Mouse (Mus musculus): ENCODE data around the gene Cysltr1.

The Cysltr1 gene

GRCm38 (mm10) chrX:106603386-106603785 is at the start of gene Cysltr1:
Gene Cysltr1 (minus strand): TSS chrX:106603679.
- no peak for DNase-seq (ENCODE audit: low read depth, low spot score)

- no peak for DNase-seq (ENCODE audit: low read depth, low spot score)
Observed at GRCm38 (mm10) chrX:106634799-106635541, 31.5 kb upstream of the Cysltr1 start.

- DNase-seq (ENCODE audit: low read depth, low spot score): no peak
Observed at GRCm38 (mm10) chrX:106633543-106633942, 30.1 kb upstream of the Cysltr1 start.

GRCm38 (mm10) chrX:106628514-106628913 is 25.0 kb upstream of the Cysltr1 start:
- DNase-seq (ENCODE audit: low read depth, low spot score): no peak

GRCm38 (mm10) chrX:106623667-106624066 is 20.2 kb upstream of the Cysltr1 start:
- DNase-seq (ENCODE audit: low read depth, low spot score): no peak

- DNase-seq (ENCODE audit: low read depth, low spot score): no peak
Observed at GRCm38 (mm10) chrX:106622512-106622911, 19.0 kb upstream of the Cysltr1 start.

- peak; percentile 11 for DNase-seq (ENCODE audit: low read depth, low spot score)
Observed at GRCm38 (mm10) chrX:106602574-106603258, 763 bp downstream of the Cysltr1 start.

GRCm38 (mm10) chrX:106595904-106596303 is 7.6 kb downstream of the Cysltr1 start:
- no peak for DNase-seq (ENCODE audit: low read depth, low spot score)

- DNase-seq (ENCODE audit: low read depth, low spot score): no peak
Observed at GRCm38 (mm10) chrX:106593914-106594313, 9.6 kb downstream of the Cysltr1 start.

- DNase-seq (ENCODE audit: low read depth, low spot score): peak; percentile 20
Observed at GRCm38 (mm10) chrX:106582886-106583285, 20.6 kb downstream of the Cysltr1 start, which contains the start of gene Gm5127. Gene Gm5127 (plus strand): TSS chrX:106583186.

GRCm38 (mm10) chrX:106582197-106582596 is 21.3 kb downstream of the Cysltr1 start:
- peak; percentile 33 for DNase-seq (ENCODE audit: low read depth, low spot score)

GRCm38 (mm10) chrX:106580410-106580809 is 23.1 kb downstream of the Cysltr1 start:
- DNase-seq (ENCODE audit: low read depth, low spot score): no peak

GRCm38 (mm10) chrX:106578966-106579365 is 24.5 kb downstream of the Cysltr1 start:
- no peak for DNase-seq (ENCODE audit: low read depth, low spot score)

GRCm38 (mm10) chrX:106555457-106555856 is 48.0 kb downstream of the Cysltr1 start:
- DNase-seq (ENCODE audit: low read depth, low spot score): no peak

- peak; percentile 1 for DNase-seq (ENCODE audit: low read depth, low spot score)
Observed at GRCm38 (mm10) chrX:106536359-106536758, 67.1 kb downstream of the Cysltr1 start.
